Mouse (Mus musculus) urinary bladder, postnatal 10 days (tissue): ENCODE results near the gene Fgfr2.

Source experiments
- DNase-seq: peaks from one replicate; pipeline ENCODE4 v3.0.0; 2022; ENCODE audit warnings: low spot score

Gene Fgfr2

GRCm38 (mm10) chr7:130828475-130828874, 2294.7 kb downstream of the Fgfr2 start:
- no peak for DNase-seq

- DNase-seq: no peak
Observed at GRCm38 (mm10) chr7:130827844-130828403, 2295.2 kb downstream of the Fgfr2 start.

GRCm38 (mm10) chr7:130827431-130827830, 2295.7 kb downstream of the Fgfr2 start:
- DNase-seq: no peak

GRCm38 (mm10) chr7:130826343-130826742, 2296.8 kb downstream of the Fgfr2 start:
- no peak for DNase-seq

GRCm38 (mm10) chr7:130823992-130824391, 2299.2 kb downstream of the Fgfr2 start:
- no peak for DNase-seq

- no peak for DNase-seq
Observed at GRCm38 (mm10) chr7:130819624-130820023, 2303.5 kb downstream of the Fgfr2 start.

- no peak for DNase-seq
Observed at GRCm38 (mm10) chr7:130818813-130819212, 2304.3 kb downstream of the Fgfr2 start.

GRCm38 (mm10) chr7:130816243-130816642, 2306.9 kb downstream of the Fgfr2 start:
- DNase-seq: no peak

- no peak for DNase-seq
Observed at GRCm38 (mm10) chr7:130815601-130816000, 2307.5 kb downstream of the Fgfr2 start.

GRCm38 (mm10) chr7:130812407-130812806, 2310.7 kb downstream of the Fgfr2 start:
- no peak for DNase-seq

- no peak for DNase-seq
Observed at GRCm38 (mm10) chr7:130810238-130810637, 2312.9 kb downstream of the Fgfr2 start.

GRCm38 (mm10) chr7:130808694-130809093, 2314.5 kb downstream of the Fgfr2 start:
- no peak for DNase-seq

GRCm38 (mm10) chr7:130807749-130808148, 2315.4 kb downstream of the Fgfr2 start:
- no peak for DNase-seq

- no peak for DNase-seq
Observed at GRCm38 (mm10) chr7:130804991-130805390, 2318.2 kb downstream of the Fgfr2 start.

- DNase-seq: no peak
Observed at GRCm38 (mm10) chr7:130803251-130803825, 2319.8 kb downstream of the Fgfr2 start.

GRCm38 (mm10) chr7:130801811-130802210, 2321.3 kb downstream of the Fgfr2 start:
- DNase-seq: no peak

GRCm38 (mm10) chr7:130800681-130801080, 2322.5 kb downstream of the Fgfr2 start:
- no peak for DNase-seq

GRCm38 (mm10) chr7:130799418-130799817, 2323.7 kb downstream of the Fgfr2 start:
- no peak for DNase-seq

- no peak for DNase-seq
Observed at GRCm38 (mm10) chr7:130797524-130797923, 2325.6 kb downstream of the Fgfr2 start.

GRCm38 (mm10) chr7:130796786-130797185, 2326.4 kb downstream of the Fgfr2 start:
- DNase-seq: no peak

- DNase-seq: no peak
Observed at GRCm38 (mm10) chr7:130793671-130794070, 2329.5 kb downstream of the Fgfr2 start.

- no peak for DNase-seq
Observed at GRCm38 (mm10) chr7:130789456-130789855, 2333.7 kb downstream of the Fgfr2 start.

- DNase-seq: no peak
Observed at GRCm38 (mm10) chr7:130788950-130789349, 2334.2 kb downstream of the Fgfr2 start.

GRCm38 (mm10) chr7:130787537-130787936, 2335.6 kb downstream of the Fgfr2 start:
- no peak for DNase-seq
